Mouse (Mus musculus) kidney, adult 2 months (tissue): Measurements from ENCODE around the gene Cfdp1.

Source experiments
- CTCF ChIP-seq: fragments of 200-500 bp; conservative IDR thresholded peaks from 2 replicates; pipeline ENCODE4 v1.5.1; 2011; ENCODE audit warnings: low read depth, mild to moderate bottlenecking, control low read depth, low read length, moderate library complexity, mixed read lengths; ENCODE audit not compliant: insufficient read depth, insufficient read length
- POLR2A ChIP-seq: fragments of 200-500 bp; IDR thresholded peaks from one replicate; pipeline ENCODE4 v1.6.1; 2011; ENCODE audit warnings: low read depth, low read length, control low read depth

DNA sequence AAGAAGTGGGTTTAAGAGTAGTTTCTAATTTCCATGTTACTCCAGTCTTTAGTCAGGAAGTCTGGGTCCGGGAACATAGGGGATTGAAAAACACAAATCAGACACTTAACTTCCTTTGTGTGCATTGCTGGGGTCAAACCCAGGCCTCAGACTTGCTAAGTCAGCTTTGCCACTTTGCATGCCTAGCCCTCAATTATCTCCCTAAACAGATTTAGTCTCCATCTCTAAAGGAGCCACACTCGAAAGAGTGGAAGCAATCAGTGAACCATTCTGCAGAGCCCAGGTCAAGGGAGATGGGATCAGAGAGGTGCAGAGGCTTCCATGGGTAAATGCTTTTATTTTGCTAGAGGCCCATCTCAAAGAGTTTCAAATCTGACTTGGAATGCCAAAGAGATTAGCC, 14.6 kb upstream of the Cfdp1 start:
- no peak for TF ChIP-seq CTCF
- no peak for TF ChIP-seq POLR2A
